Mouse (Mus musculus) forebrain, embryonic 11.5 days (tissue): Measurements from ENCODE around the gene Bcap29. TPM values are rescaled to one million over a fixed set of nuclear protein-coding genes. Genes with fewer than 3 reads are reported as not detected.

Source experiments
- polyA plus RNA-seq: library from polyadenylated mRNA; unstranded; fragments of >200 nt; fragmentation: Nextera tagmentation; extraction: Ambion mirVana; gene quantifications from 2 replicates; pipeline ENCODE4 v1.2.1, GENCODE M21; 2014

The Bcap29 gene
- polyA plus RNA-seq, 1 experiment from 2014 or later, result 29.5 TPM

Other genes with a start within 250 kb of the Bcap29 start
- not detected in 2 replicates for gene Slc26a3, start 243.8 kb downstream of the Bcap29 start, polyA plus RNA-seq
- 26.5 and 27.9 TPM in 2 replicates for gene Cbll1, start 135.0 kb downstream of the Bcap29 start, polyA plus RNA-seq
- not detected in 2 replicates for gene Slc26a4, start 74.7 kb downstream of the Bcap29 start, polyA plus RNA-seq
- 13.4 and 13.5 TPM in 2 replicates for gene Dus4l, start 20.2 kb upstream of the Bcap29 start, polyA plus RNA-seq
- gene Cog5, start 20.2 kb upstream of the Bcap29 start, polyA plus RNA-seq, result 30.4 and 35.2 TPM in 2 replicates
- gene Gpr22, start 79.3 kb upstream of the Bcap29 start, polyA plus RNA-seq, result 2.6 and 4.1 TPM in 2 replicates